Mouse (Mus musculus) heart, embryonic 14.5 days (tissue): ENCODE measurements at regions not wholly inside any gene's neighbourhood (a gene's known extent, or its start where the extent isn't known, plus 50 kb on each side); places are given as distances from the start of the nearest gene placed in this dataset.

ENCODE experiments used
- ATAC-seq: fragments of 200-750 bp; cut with Nextera tagmentation; 2 replicates; pipeline ENCODE4 v1.8.0; 2017; ENCODE audit warnings: low read depth, moderate TSS enrichment; ENCODE audit not compliant: insufficient number of reproducible peaks, insufficient read depth, low FRiP score
- H3K27ac ChIP-seq, 2 experiments: fragments of 200-500 bp in 1 of 2; fragments of 300-500 bp in 1 of 2; sonication (generic) in 1 of 2; replicated peaks in 1 of 2; 2 replicates each; pipeline ENCODE4 v1.5.1; 2012 to 2014; ENCODE audit warnings: low read depth in 2 of 2, low read length in 2 of 2, control low read depth in 1 of 2, mild to moderate bottlenecking in 1 of 2, mixed read lengths in 1 of 2; ENCODE audit not compliant: control insufficient read depth in 1 of 2, insufficient read depth in 1 of 2
- H3K27me3 ChIP-seq: fragments of 300-500 bp; sonication (generic); 2 replicates; pipeline ENCODE4 v1.6.1; 2014; ENCODE audit warnings: mild to moderate bottlenecking, low read length, control low read depth; ENCODE audit not compliant: control insufficient read depth, insufficient read depth
- H3K36me3 ChIP-seq: fragments of 300-500 bp; sonication (generic); 2 replicates; pipeline ENCODE4 v1.6.1; 2014; ENCODE audit warnings: mild to moderate bottlenecking, control low read depth, low read length, mixed read lengths; ENCODE audit not compliant: control insufficient read depth, insufficient read depth
- H3K4me1 ChIP-seq, 2 experiments: fragments of 200-500 bp in 1 of 2; fragments of 300-500 bp in 1 of 2; sonication (generic) in 1 of 2; 2 replicates each; pipeline ENCODE4 v1.6.1; 2012 to 2014; ENCODE audit warnings: low read length in 2 of 2, control low read depth in 1 of 2, mixed read lengths in 1 of 2; ENCODE audit not compliant: control insufficient read depth in 2 of 2, insufficient read depth in 2 of 2
- H3K4me2 ChIP-seq: fragments of 300-500 bp; sonication (generic); 2 replicates; pipeline ENCODE4 v1.6.1; 2014; ENCODE audit warnings: mild to moderate bottlenecking, low read length
- H3K4me3 ChIP-seq, 2 experiments: fragments of 200-500 bp in 1 of 2; fragments of 300-500 bp in 1 of 2; sonication (generic) in 1 of 2; 2 replicates each; pipeline ENCODE4 v1.5.1; 2012 to 2014; ENCODE audit warnings: low read length in 2 of 2, mild to moderate bottlenecking in 2 of 2, control low read depth in 1 of 2, low read depth in 1 of 2, moderate library complexity in 1 of 2; ENCODE audit not compliant: control insufficient read depth in 1 of 2, insufficient read depth in 1 of 2
- H3K9ac ChIP-seq: fragments of 300-500 bp; sonication (generic); 2 replicates; pipeline ENCODE4 v1.6.1; 2014; ENCODE audit warnings: mild to moderate bottlenecking, low read length
- H3K9me3 ChIP-seq: fragments of 300-500 bp; sonication (generic); 2 replicates; pipeline ENCODE4 v1.6.1; 2016; ENCODE audit warnings: low read length, control low read depth; ENCODE audit not compliant: control insufficient read depth
- WGBS: fragments of 180-500 bp; shearing (Covaris S2); extraction: QIAGEN DNeasy Blood & Tissue Kit; methylation state at CpG from one replicate; pipeline ENCODE4 v1.1.7; 2014; 5-methylcytosine and 5-hydroxymethylcytosine counted together

- H3K27ac ChIP-seq = no peak overlapping the region
- WGBS = 48% methylated on average over 3 of the region's 3 CpGs
- H3K27me3 ChIP-seq = no peaks in the 10 kb centered on the region
- H3K4me1 ChIP-seq = no peaks in the 10 kb centered on the region
- H3K4me3 ChIP-seq = no peak overlapping the region
- H3K9ac ChIP-seq = no peak overlapping the region
- ATAC-seq = no peak
- no peaks in the 10 kb centered on the region for H3K36me3 ChIP-seq
- H3K4me2 ChIP-seq = no peak overlapping the region
- H3K9me3 ChIP-seq = 0 out of 2 replicates have a peak, but pooled peaks cover 5% of the 10 kb centered on the region
Observed at GRCm38 (mm10) chr9:101641524-101641923, 220.1 kb upstream of the 9630041A04Rik start.

GRCm38 (mm10) chr9:101640598-101640997, 221.0 kb upstream of the 9630041A04Rik start:
- no peak overlapping the region for H3K9ac ChIP-seq
- H3K4me1 ChIP-seq = no peaks in the 10 kb centered on the region
- H3K27me3 ChIP-seq = no peaks in the 10 kb centered on the region
- no peak overlapping the region for H3K4me2 ChIP-seq
- no peak for ATAC-seq
- no peaks in the 10 kb centered on the region for H3K36me3 ChIP-seq
- H3K4me3 ChIP-seq = no peak overlapping the region
- H3K9me3 ChIP-seq = 0 out of 2 replicates have a peak, but pooled peaks cover 5% of the 10 kb centered on the region
- no peak overlapping the region for H3K27ac ChIP-seq

GRCm38 (mm10) chr9:101616261-101616660, 245.4 kb upstream of the 9630041A04Rik start:
- Histone ChIP-seq H3K27ac (no peak overlapping the region), H3K9me3 (no peaks in the 10 kb centered on the region), H3K36me3 (no peaks in the 10 kb centered on the region), H3K9ac (no peak overlapping the region), H3K4me2 (no peak overlapping the region), H3K27me3 (no peaks in the 10 kb centered on the region), H3K4me3 (no peak overlapping the region), H3K4me1 (peaks cover 5 to 6% of the 10 kb centered on the region in 2 experiments; a peak in 2 of 4 replicates)
- no peak for ATAC-seq
- WGBS = 72% methylated on average over 2 of the region's 2 CpGs

- H3K4me1 ChIP-seq = peaks cover 5 to 6% of the 10 kb centered on the region in 2 experiments; a peak in 2 of 4 replicates
- H3K9me3 ChIP-seq = no peaks in the 10 kb centered on the region
- H3K9ac ChIP-seq = no peak overlapping the region
- no peak overlapping the region for H3K4me2 ChIP-seq
- WGBS = 75% methylated on average over 3 of the region's 3 CpGs
- H3K36me3 ChIP-seq = no peaks in the 10 kb centered on the region
- H3K27me3 ChIP-seq = no peaks in the 10 kb centered on the region
- no peak for ATAC-seq
- H3K4me3 ChIP-seq = no peak overlapping the region
- no peak overlapping the region for H3K27ac ChIP-seq
Observed at GRCm38 (mm10) chr9:101615176-101615575, 246.5 kb upstream of the 9630041A04Rik start.

GRCm38 (mm10) chr9:101613933-101614332, 247.7 kb upstream of the 9630041A04Rik start:
- peaks cover 5 to 6% of the 10 kb centered on the region in 2 experiments; a peak in 2 of 4 replicates for H3K4me1 ChIP-seq
- no peaks in the 10 kb centered on the region for H3K9me3 ChIP-seq
- no peak overlapping the region for H3K4me2 ChIP-seq
- no peaks in the 10 kb centered on the region for H3K27me3 ChIP-seq
- no peak overlapping the region for H3K4me3 ChIP-seq
- H3K36me3 ChIP-seq = no peaks in the 10 kb centered on the region
- no peak for ATAC-seq
- H3K27ac ChIP-seq = no peak overlapping the region
- WGBS = 60% methylated on average over 3 of the region's 3 CpGs
- H3K9ac ChIP-seq = no peak overlapping the region

- H3K36me3 ChIP-seq = no peaks in the 10 kb centered on the region
- no peak overlapping the region for H3K4me3 ChIP-seq
- peaks cover 5 to 6% of the 10 kb centered on the region in 2 experiments; a peak in 2 of 4 replicates for H3K4me1 ChIP-seq
- ATAC-seq = 0 out of 2 replicates have a peak, but pooled peaks have one; percentile 13
- H3K9ac ChIP-seq = no peak overlapping the region
- 46% methylated on average over 2 of the region's 2 CpGs for WGBS
- H3K27me3 ChIP-seq = no peaks in the 10 kb centered on the region
- H3K4me2 ChIP-seq = no peak overlapping the region
- H3K9me3 ChIP-seq = no peaks in the 10 kb centered on the region
- H3K27ac ChIP-seq = no peak overlapping the region
Observed at GRCm38 (mm10) chr9:101613471-101613870, 248.2 kb upstream of the 9630041A04Rik start.

GRCm38 (mm10) chr9:101612971-101613370, 248.7 kb upstream of the 9630041A04Rik start:
- H3K27ac ChIP-seq = no peak overlapping the region
- H3K36me3 ChIP-seq = no peaks in the 10 kb centered on the region
- no peak overlapping the region for H3K4me3 ChIP-seq
- no peaks in the 10 kb centered on the region for H3K9me3 ChIP-seq
- H3K4me2 ChIP-seq = no peak overlapping the region
- WGBS = 88% methylated on average over 5 of the region's 5 CpGs
- no peak for ATAC-seq
- H3K4me1 ChIP-seq = peaks cover 5 to 6% of the 10 kb centered on the region in 2 experiments; a peak in 2 of 4 replicates
- no peak overlapping the region for H3K9ac ChIP-seq
- no peaks in the 10 kb centered on the region for H3K27me3 ChIP-seq

GRCm38 (mm10) chr9:101612571-101612970, 249.1 kb upstream of the 9630041A04Rik start:
- Histone ChIP-seq H3K4me3 (no peak overlapping the region), H3K4me2 (no peak overlapping the region), H3K4me1 (peaks cover 5 to 6% of the 10 kb centered on the region in 2 experiments; a peak in 2 of 4 replicates), H3K9me3 (no peaks in the 10 kb centered on the region), H3K27ac (no peak overlapping the region), H3K9ac (no peak overlapping the region), H3K36me3 (no peaks in the 10 kb centered on the region), H3K27me3 (no peaks in the 10 kb centered on the region)
- no peak for ATAC-seq
- WGBS = 58% methylated on average over 4 of the region's 4 CpGs
